Mouse (Mus musculus) heart, adult 11 months (tissue): ENCODE measurements around the gene Srbd1.

ENCODE experiments used
- DNase-seq: peaks from one replicate; pipeline ENCODE4 v3.0.0; 2022

The Srbd1 gene

GRCm38 (mm10) chr17:86145079-86145951, at the start of gene Srbd1:
Srbd1 (minus strand) TSS chr17:86145175.
- peak; percentile 99 for DNase-seq

GRCm38 (mm10) chr17:86193979-86194378, 49.0 kb upstream of the Srbd1 start:
- DNase-seq: no peak

DNA sequence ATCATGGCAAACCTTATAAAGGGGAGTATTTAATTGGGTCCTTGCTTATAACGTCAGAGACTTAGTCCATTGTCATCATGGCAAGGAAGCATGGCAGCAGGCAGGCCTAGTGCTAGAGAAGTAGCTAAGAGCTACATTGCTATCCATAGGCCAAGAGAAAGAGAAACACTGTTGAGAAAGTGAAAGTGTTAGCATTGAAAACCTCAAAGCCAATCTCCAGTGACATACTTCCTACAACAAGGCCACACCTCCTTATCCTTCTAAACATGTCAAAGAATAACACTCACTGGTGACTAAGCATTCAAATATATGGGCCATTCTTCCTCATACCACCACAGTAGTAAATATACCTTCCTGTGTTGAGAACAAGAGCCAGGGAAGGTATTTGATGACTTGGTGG, 42.8 kb upstream of the Srbd1 start:
- DNase-seq: no peak

DNA sequence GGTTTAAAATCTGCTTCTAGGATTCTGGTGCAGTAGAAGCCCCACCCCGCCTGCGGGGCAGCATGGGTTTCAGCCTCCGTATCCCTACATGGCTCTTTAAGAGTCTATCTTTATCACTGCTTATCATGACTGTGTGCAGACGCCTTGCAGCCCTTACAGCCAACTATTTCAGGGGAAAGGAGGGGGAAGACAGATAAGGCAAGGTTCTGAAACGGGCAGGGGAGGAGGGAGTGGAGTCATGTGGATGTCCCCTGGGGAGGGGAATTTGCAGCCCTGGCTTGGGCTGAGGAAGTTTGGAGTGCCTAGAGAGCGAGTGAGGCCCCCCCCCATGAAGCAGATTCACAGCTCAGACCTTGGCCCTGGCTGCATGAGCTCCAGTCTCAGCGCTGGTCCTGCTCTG, 40.6 kb upstream of the Srbd1 start:
- DNase-seq: peak; percentile 98

- no peak for DNase-seq
Observed at GRCm38 (mm10) chr17:86184552-86185209, 39.7 kb upstream of the Srbd1 start.

DNA sequence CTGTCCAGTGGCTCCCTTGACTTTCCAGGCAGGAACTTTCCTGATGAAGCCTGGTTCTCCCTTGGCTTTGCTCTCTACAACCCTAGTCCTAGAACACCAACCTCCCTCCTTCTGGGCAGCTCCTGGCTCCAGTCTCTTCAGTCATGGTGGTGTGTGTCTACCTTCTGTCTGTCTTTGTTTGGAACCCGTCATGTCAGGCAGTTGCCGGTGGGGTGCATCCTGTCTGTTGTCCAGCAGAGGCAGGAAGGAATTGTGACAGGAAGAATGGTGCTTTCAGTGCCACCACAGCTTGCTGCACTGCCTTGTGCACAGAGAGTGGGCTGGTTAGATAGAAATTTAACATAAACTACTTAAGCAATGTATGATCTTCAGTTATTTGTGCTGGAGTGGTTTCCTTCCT, 38.8 kb upstream of the Srbd1 start:
- no peak for DNase-seq

- no peak for DNase-seq
Observed at GRCm38 (mm10) chr17:86176722-86177121, 31.7 kb upstream of the Srbd1 start.

DNA sequence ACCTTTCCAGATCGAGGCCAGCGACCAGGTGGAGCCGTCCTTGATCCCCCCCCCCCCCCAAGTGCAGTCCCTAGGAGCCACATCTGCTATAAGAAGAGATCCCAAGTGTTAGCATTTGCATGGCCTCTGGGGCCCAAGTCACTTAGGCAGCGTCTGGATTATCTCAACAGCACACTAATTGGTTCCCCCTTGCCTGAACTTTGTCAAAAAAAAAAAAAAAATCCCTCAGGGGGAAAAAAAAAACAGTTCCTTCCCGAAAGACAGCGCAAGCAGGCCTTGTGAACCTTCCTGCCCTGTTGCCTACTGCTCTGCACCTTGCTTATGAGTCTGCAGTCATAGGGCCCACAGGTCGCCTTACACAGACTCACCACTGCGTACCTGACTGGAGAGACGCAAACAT, 30.5 kb upstream of the Srbd1 start:
- no peak for DNase-seq

- peak; percentile 91 for DNase-seq
Observed at GRCm38 (mm10) chr17:86170164-86170958, 25.4 kb upstream of the Srbd1 start.

DNA sequence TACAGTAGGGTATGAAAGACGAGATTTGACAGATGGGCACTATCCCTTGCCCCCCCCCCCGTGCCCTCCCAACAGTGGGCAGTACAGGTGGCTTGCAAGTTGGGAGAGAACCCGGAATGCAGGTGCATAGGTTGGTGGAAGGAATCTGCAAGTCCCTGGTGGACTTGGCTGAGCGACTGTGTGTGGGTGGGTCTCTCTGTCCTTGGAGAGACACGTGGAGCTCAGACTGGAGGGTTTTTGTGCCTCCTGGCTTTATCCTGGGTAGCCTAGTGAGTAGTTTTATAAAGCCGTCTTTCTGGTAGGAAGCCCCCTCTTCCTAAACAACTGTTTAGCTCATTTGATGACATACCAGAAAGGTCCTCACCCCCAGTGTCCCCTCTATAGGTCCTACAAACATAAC, 24.1 kb upstream of the Srbd1 start:
- DNase-seq: peak; percentile 91

DNA sequence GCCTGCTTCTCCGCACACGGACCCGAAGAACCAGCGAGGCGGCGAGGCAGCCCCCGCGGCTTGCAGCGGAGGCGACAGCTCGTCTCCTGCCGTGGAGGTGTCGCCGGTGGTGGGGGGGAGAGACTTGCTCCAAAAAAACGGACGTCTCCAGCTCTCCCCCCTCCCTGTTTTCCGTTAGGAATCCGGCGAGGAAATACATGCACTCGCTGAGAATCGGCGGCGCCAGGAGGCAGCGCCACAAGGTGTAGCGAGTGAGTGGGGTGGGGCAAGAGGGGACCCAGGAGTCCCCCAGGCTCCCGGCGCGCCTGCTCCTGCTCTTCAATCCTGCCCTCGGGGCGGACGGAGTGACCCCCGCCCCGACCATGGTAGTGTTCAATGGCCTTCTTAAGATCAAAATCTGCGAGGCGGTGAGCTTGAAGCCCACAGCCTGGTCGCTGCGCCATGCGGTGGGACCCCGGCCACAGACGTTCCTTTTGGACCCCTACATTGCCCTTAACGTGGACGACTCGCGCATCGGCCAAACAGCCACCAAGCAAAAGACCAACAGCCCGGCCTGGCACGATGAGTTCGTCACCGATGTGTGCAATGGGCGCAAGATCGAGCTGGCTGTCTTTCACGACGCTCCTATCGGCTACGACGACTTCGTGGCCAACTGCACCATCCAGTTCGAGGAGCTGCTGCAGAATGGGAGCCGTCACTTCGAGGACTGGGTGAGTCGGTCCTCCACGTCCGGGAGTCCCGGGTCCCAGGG, 23.4 kb upstream of the Srbd1 start:
- DNase-seq: peak; percentile 96

- peak; percentile 99 for DNase-seq
Observed at GRCm38 (mm10) chr17:86167320-86168230, 22.6 kb upstream of the Srbd1 start, which contains the start of gene Prkce. Prkce (plus strand) TSS chr17:86167785.

DNA sequence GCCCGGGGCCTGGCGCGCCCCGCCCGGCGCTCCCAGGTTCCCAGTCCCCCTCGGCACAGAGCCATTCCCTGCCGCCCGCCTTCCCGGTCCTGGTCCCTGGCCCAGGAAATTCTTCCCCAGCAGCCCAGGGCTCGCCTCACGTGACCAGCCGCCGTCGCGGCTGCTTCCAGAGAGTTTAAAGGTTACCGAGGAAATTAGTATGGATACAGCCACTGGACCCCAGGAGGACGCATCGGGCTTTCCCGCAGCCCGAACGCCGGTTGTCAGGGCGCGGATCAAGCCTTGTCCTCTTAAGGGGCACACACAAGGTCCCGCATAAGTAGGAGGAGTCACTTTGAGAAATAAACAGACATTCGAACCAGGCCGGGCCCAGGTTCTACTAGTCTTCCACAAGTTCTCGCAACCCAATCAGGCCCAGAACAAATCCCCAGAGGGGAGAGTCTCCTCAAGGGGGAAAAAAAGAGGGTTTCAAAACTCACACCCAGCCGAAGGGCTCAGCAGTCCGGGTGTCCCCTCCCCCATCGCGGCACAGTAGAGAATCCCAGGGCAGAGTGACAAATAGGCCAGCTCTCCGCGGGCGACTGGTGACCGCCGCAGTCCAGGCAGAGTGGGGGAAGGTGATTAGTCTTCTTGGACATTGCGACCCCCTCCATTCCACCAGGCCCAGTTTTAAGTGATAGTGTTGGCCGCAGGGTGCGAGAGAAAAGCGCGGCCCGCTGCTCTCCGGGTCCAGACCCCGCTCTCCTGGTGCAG, 21.8 kb upstream of the Srbd1 start:
- DNase-seq: peak; percentile 99

DNA sequence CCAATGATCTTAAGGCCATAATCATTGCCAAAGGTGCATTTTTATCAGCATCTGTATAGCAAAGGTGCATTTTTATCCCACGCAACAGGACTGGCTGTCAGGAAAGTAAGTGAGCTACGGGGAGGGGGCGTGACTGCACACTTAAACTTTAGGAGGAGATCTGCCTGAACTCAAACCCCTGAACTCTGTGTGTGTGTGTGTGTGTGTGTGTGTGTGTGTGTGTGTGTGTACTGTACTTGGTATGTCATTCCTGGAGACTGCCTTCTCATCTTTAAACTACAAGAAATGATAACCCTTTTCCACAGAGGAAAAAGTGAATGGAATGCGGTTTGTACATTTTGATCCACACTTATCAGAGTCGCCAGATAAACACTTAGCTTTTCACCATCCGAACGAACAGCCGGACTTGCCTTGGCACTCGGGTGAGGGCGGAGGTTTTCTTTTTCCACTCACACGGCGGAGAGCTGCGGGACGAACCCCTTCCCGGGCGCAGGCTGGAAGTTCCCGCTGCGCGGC, 21.1 kb upstream of the Srbd1 start:
- DNase-seq: peak; percentile 87

- DNase-seq: no peak
Observed at GRCm38 (mm10) chr17:86164416-86164815, 19.4 kb upstream of the Srbd1 start.

DNA sequence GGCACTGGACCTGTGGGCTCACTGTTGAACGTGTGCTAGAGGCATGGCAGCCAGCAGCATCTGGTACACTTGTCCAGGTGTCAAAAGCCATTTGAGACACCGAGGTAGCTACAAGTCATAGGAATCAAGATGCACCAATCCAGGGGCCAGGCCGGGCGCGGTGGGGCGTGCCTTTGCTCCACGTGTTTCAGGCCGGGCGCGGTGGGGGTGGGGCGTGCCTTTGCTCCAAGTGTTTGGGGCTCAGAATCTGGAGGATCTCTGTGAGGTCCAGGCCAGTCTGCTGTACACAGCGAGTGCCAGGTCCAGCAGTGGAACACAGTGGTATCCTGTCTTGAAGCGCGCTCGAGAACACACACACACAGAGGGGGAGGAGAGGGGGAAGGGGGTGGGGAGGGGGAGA, 17.7 kb upstream of the Srbd1 start:
- DNase-seq: peak; percentile 89

- DNase-seq: no peak
Observed at GRCm38 (mm10) chr17:86156999-86157398, 12.0 kb upstream of the Srbd1 start.

DNA sequence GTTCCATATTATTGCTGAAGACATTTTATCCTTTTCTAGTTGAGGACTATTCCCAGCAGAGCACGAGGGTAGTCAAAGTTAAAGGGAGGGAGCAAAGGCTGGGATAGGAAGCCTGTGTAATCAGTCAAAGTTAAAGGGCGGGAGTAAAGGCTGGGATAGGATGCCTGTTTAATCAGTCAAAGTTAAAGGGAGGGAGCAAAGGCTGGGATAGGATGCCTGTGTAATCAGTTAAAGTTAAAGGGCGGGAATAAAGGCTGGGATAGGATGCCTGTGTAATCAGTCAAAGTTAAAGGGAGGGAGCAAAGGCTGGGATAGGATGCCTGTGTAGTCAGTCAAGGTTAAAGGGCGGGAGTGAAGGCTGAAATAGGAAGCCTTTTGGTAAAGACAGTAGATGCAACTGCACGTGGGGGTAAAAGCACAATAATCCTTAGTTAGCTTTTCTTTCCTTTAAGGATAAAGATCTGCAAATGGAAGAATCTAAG, 5.9 kb upstream of the Srbd1 start:
- DNase-seq: peak; percentile 97

DNA sequence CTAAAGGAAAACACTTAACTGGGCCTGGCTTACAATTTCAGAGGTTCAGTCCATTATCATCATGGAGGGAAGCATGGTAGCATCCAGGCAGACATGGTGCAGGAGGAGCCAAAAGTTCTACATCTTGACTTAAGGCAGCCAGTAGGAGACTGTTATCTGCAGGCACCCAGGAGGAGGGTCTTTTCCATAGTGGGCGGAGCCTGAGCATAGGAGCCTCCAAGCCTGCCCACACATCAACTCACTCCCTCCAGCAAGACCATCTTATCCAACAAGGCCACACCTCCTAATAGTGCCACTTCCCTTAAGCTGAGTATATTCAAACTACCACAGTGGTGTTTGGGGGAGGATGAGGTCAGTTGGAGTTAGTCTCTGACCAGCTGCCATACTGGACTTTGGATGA, 4.8 kb upstream of the Srbd1 start:
- peak; percentile 90 for DNase-seq

GRCm38 (mm10) chr17:86144537-86145078, 367 bp downstream of the Srbd1 start:
- no peak for DNase-seq
